Mouse (Mus musculus): ENCODE measurements around the gene Jakmip3.

Jakmip3 gene

DNA sequence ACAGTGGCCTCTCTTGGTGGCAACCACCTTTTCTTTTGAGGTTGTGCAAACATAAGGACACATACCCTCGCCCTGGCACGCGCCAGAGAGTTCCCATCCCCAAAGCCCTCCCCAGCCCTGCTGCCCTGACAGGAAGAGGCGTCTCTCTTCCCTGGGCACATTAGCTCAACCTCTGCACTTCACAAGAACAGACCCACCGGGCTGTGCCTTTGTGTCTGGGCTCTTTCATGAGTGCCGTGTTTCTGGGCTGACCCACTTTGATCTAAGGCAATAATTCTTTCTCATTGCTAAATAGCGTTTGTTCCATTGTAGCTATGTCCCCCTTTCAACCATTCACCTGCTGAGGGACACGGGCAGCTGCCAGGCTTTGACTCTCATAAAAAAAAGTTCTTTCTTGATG, 7.8 kb downstream of the Jakmip3 start:
- DNase-seq: no peak

GRCm38 (mm10) chr7:138955787-138956186, 15.3 kb downstream of the Jakmip3 start:
- DNase-seq: no peak

DNA sequence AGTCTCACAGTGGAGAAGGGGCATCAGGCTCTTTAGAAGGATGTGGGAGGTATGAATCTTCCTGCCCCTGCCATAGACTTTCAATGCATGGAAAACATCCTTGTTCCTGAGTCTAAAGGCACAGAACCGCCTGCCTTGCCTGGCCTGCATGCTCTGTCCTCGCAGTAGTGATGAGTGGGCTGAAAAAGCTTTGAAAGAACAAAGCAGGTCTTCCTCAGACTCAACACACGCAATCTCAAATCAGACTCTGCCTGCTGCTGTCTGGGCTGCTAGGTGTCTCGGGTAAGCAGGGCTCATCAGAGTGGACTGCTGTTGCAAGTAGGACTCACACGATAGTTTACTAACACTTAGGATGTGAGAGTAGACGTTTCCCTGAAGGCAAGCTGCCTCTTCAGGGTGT, 16.6 kb downstream of the Jakmip3 start:
- no peak for DNase-seq

DNA sequence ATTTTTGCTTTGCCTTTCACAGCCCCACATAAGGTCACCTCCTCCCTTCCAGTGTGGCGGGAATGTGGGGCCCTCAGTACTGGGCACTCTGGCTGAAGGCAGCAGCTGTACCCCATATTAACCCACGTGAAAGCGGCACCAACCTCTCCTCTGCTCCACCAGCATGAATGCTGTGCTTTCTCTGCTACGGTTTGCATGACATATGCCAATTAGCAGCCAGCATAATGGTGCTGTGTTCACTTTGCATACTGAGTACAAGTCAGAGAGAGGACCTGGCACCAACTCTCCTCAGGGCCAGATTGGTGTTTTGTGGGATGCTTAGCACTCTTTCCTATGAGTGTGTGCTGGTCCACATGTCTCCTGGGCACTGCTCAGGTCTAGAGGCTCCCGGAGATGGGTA, 19.2 kb downstream of the Jakmip3 start:
- no peak for DNase-seq

- no peak for DNase-seq
Measured at GRCm38 (mm10) chr7:138963756-138964155, 23.2 kb downstream of the Jakmip3 start.

- no peak for DNase-seq
Measured at GRCm38 (mm10) chr7:138968010-138968620, 27.6 kb downstream of the Jakmip3 start.

GRCm38 (mm10) chr7:138977510-138977909, 37.0 kb downstream of the Jakmip3 start:
- DNase-seq: no peak

DNA sequence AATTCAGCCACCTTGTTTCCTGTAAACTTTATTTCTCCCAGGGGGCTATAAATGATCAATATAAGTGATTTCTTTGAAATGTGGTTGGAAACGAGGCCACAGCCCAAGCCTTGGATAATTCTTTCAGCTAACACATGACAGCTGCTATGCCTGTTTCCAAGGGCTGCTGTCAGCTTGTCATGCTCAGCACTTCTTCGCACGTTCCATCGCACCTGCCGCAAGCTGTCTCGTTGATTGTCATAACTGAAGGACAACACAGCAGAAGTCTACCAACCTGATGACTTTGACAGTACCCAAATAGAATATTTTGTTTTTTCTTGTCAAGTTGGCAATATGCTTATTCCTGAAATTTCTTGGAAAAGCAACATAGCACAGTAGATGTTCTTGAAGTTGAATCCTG, 44.0 kb downstream of the Jakmip3 start:
- no peak for DNase-seq

- no peak for DNase-seq
Measured at GRCm38 (mm10) chr7:138989156-138989555, 48.6 kb downstream of the Jakmip3 start.

DNA sequence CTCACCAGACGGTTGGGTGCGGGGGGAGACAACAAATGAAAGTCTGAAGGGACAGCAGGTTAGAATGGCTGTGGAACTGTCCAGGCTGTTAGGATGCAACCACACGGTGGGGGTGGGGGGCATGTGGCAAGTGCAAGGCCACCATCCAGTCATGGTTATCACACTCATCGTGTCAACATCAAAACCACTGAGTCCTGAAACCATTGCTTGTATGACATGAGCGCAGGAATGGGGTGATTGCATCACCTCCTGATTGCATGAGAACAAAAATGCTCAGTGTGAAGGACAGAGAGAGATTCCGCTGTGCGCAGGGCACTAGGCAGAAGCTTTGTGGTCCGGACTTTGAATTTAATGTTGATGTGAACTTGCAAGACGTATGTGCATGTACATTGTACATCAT, 62.2 kb downstream of the Jakmip3 start:
- DNase-seq: no peak

- DNase-seq: no peak
Measured at GRCm38 (mm10) chr7:139003250-139003649, 62.7 kb downstream of the Jakmip3 start.

DNA sequence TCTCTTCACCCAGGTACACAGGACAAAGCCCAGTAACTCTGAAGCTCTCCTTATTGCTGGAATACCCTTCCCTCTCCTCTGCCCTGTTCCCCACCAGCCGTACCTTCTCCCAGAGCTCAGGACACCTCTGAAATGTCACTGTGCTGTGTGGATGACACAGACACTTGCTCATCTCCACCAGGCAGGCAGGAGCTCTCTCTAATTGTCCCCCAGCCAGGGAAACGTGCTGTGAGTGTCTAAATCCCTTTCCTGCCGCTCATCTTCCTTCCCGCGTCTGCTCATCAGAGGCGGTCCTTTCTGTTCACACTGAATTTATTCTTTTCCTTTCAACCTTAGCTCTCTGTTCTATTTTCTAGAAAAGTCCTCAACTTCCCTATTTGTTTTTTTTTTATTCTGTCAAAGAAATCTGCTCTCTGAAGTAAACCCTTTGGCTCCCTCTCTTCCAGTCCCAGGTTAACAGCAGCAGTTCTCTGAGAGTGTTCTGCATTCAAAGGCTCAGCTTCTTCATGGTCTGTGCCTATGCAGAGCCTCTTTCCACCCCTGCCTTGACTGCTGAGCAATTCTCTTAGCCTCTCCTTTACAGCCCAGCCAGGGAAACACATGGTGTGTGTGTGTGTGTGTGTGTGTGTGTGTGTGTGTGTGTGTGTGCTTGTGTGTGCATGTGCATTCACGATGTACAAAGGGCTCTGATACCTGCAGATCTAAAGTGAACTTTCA, 69.4 kb downstream of the Jakmip3 start:
- no peak for DNase-seq

GRCm38 (mm10) chr7:139011027-139011426, 70.5 kb downstream of the Jakmip3 start:
- DNase-seq: peak in 1 of 2 experiments; percentile 53

DNA sequence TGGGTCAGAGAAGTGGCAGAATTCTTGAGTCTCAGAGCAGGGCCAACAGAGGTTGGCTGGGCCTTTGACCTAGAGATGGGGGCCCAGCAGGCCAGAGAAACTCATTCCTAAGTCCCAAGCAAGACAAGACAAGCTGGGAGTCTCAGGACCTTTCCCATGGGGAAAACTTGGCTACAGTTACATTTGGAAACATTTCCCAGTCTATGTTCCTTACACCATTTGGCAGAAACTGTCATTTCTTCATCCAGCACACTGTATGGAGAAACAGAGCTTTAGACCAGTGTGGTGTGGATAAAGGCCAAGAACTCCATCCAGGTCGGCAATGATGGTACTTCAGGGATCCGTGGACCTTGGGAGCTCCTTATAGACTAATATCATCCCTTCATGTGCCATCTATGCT, 71.1 kb downstream of the Jakmip3 start:
- no peak for DNase-seq

DNA sequence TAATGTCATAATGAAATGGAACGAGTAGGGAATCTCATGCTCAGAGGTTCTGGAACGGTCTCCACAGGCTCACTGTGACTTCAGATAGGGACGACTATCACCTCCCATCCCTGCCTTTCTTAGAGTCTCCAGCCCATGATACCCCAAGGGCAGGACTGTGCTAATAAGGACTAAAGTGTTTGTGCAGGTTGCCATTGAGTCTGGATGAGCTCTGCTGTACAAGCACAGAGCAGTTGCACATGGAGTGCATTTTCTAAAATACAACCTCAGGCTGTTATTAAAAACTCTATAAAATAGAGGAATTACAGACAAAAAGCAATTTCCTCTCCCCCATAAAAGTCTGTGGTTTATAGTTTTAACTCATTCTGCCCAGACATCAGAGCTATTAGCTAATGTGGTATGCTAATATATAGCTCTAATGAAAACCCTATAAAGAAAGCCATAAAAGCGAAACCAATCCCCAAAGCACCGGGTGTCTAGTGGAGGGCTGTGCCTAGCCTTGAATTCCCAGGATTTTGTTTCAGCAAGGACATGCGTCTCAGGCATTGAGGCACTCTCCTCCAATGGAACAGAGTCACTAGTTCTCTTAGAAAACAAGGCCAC, 72.3 kb downstream of the Jakmip3 start:
- DNase-seq: no peak

GRCm38 (mm10) chr7:139015143-139015542, 74.6 kb downstream of the Jakmip3 start:
- DNase-seq: no peak

GRCm38 (mm10) chr7:139016288-139016687, 75.8 kb downstream of the Jakmip3 start:
- no peak for DNase-seq

GRCm38 (mm10) chr7:139017249-139017903, 76.8 kb downstream of the Jakmip3 start:
- DNase-seq: no peak

GRCm38 (mm10) chr7:139020884-139021283, 80.4 kb downstream of the Jakmip3 start:
- no peak for DNase-seq

DNA sequence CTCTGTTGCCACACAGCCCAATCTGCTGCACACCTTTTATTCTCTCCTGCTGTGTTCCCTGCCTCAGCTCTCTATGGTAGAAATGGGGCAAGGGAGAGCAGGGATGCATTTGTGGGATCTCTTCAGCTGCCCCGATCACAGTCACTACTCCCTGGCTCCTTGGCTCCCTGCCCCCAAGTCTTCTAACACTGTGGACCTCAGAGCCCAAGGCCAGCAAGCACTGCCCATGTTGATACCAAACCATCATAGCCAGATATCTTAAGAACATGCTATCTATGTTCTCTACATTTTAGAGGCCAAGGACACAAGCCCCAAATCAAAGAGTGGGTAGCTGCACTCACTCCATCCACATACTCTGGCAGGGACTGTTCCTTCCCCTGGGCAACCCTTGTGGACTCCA, 80.8 kb downstream of the Jakmip3 start:
- DNase-seq: no peak

DNA sequence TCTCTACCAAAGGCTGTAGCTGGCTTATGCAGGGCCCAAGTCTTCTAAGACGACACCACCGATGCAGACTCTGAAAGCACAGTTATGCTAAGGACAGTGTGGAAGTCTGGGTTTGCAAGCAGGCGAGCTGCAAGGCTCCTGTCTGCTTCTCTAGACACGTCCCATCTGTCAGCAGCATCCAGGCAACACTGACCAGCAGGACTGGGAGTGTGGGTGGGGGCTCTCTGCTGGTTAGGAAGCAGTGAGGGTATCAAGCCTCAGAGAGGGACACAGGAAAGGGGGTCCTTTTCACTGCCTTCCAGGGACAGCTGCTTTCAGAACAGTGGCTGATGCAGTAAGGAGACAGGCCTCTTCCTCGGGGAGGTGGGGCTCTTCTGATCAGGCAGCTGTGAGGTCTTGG, 86.6 kb downstream of the Jakmip3 start:
- DNase-seq: no peak

- no peak for DNase-seq
Measured at GRCm38 (mm10) chr7:139031215-139031614, 90.7 kb downstream of the Jakmip3 start.

GRCm38 (mm10) chr7:139063406-139063805, 122.9 kb downstream of the Jakmip3 start:
- no peak for DNase-seq

DNA sequence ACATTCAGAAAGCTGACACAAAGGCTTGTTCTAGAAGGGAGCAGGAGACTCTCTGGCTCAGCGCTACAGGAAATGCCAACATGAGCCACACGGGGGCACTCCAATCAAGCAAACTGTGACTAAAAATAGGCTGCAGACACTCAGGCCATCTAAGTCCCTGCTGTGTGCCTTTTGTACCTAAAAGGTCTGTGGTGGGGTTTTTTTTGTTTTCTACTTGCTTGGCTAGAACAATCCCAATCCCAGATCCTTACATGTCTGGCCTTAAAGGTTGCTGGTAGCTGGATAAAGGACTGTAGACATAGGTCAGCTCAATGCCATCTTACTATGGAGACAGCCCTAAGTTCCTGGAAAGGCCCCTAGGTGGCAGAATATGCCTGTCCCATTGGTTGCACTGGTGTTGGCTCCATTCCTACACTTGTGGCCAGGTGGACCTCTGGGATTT, 127.7 kb downstream of the Jakmip3 start:
- peak in 1 of 2 experiments; percentile 68 for DNase-seq
